Mouse (Mus musculus) small intestine, adult 2 months (tissue): ENCODE measurements at regions not wholly inside any gene's neighbourhood (a gene's known extent, or its start where the extent isn't known, plus 50 kb on each side); places are given as distances from the start of the nearest gene placed in this dataset.

Experiments used
- CTCF ChIP-seq: fragments of 200-500 bp; IDR thresholded peaks from 2 replicates; pipeline ENCODE4 v1.5.1; 2012; ENCODE audit warnings: low read depth, mild to moderate bottlenecking, control low read depth, inconsistent platforms, low read length, moderate library complexity, mixed read lengths; ENCODE audit not compliant: insufficient replicate concordance, insufficient read length; ENCODE audit errors: extremely low read depth
- POLR2A ChIP-seq: fragments of 200-500 bp; IDR thresholded peaks from 2 replicates; pipeline ENCODE4 v1.6.1; 2012; ENCODE audit warnings: low read depth, mild to moderate bottlenecking, control low read depth, inconsistent platforms, low read length, moderate library complexity

GRCm38 (mm10) chr8:10827560-10827959 is 180.7 kb downstream of the Irs2 start:
- TF ChIP-seq CTCF (peak; percentile 57; the same call in 1 of the 2 replicates), POLR2A (no peak)
